Mouse (Mus musculus) testis, postnatal 10 days (tissue): ENCODE measurements around the gene Mindy4.

ENCODE experiments used
- DNase-seq: peaks from one replicate; pipeline ENCODE4 v3.0.0; 2021; ENCODE audit warnings: low spot score

Gene Mindy4

GRCm38 (mm10) chr6:55310179-55310578 lies 107.0 kb downstream of the Mindy4 start:
- no peak for DNase-seq

- no peak for DNase-seq
These were observed 108.8 kb downstream of the Mindy4 start for GRCm38 (mm10) chr6:55311962-55312361.

GRCm38 (mm10) chr6:55313893-55314292 lies 110.7 kb downstream of the Mindy4 start:
- DNase-seq: no peak

GRCm38 (mm10) chr6:55314628-55315027 lies 111.4 kb downstream of the Mindy4 start:
- DNase-seq: no peak

GRCm38 (mm10) chr6:55318597-55318996 lies 115.4 kb downstream of the Mindy4 start:
- no peak for DNase-seq

GRCm38 (mm10) chr6:55319585-55320551 lies 116.7 kb downstream of the Mindy4 start:
- no peak for DNase-seq

- no peak for DNase-seq
These were observed 117.7 kb downstream of the Mindy4 start for GRCm38 (mm10) chr6:55320894-55321293.

GRCm38 (mm10) chr6:55321518-55321917 lies 118.3 kb downstream of the Mindy4 start:
- no peak for DNase-seq

- no peak for DNase-seq
These were observed 119.8 kb downstream of the Mindy4 start for GRCm38 (mm10) chr6:55322980-55323379.

GRCm38 (mm10) chr6:55323908-55324634 lies 120.9 kb downstream of the Mindy4 start:
- no peak for DNase-seq

- DNase-seq: no peak
These were observed 121.6 kb downstream of the Mindy4 start for GRCm38 (mm10) chr6:55324785-55325184.

GRCm38 (mm10) chr6:55326299-55326698 lies 123.1 kb downstream of the Mindy4 start:
- DNase-seq: no peak

- DNase-seq: no peak
These were observed 124.1 kb downstream of the Mindy4 start for GRCm38 (mm10) chr6:55327326-55327725.

GRCm38 (mm10) chr6:55328179-55328578 lies 125.0 kb downstream of the Mindy4 start:
- no peak for DNase-seq

- no peak for DNase-seq
These were observed 128.1 kb downstream of the Mindy4 start for GRCm38 (mm10) chr6:55331315-55331714.

GRCm38 (mm10) chr6:55332100-55332772 lies 129.1 kb downstream of the Mindy4 start:
- DNase-seq: no peak

- DNase-seq: no peak
These were observed 129.6 kb downstream of the Mindy4 start for GRCm38 (mm10) chr6:55332773-55333109.

GRCm38 (mm10) chr6:55335989-55336514 lies 132.9 kb downstream of the Mindy4 start, which contains the start of gene Aqp1:
TSS of gene Aqp1 (plus strand) at chr6:55336432.
- peak; percentile 54 for DNase-seq

- DNase-seq: no peak
These were observed 134.1 kb downstream of the Mindy4 start for GRCm38 (mm10) chr6:55337242-55337641.

- DNase-seq: no peak
These were observed 134.9 kb downstream of the Mindy4 start for GRCm38 (mm10) chr6:55338077-55338476.

GRCm38 (mm10) chr6:55338934-55339825 lies 136.0 kb downstream of the Mindy4 start:
- DNase-seq: no peak
